Mouse (Mus musculus) embryonic facial prominence, embryonic 10.5 days (tissue): ENCODE data around the gene Piezo1. TPM values are rescaled to one million over a fixed set of nuclear protein-coding genes. Genes with fewer than 3 reads are reported as not detected.
A peak's percentile ranks its signal among the peaks of the same experiment; 100 is the strongest.

Source experiments
- DNase-seq: peaks from one replicate; pipeline ENCODE4 v3.0.0-alpha.2; 2017; ENCODE audit warnings: low spot score
- H3K27ac ChIP-seq: fragments of 300-500 bp; sonication (generic); replicated peaks from 2 replicates; pipeline ENCODE4 v1.5.1; 2016; ENCODE audit warnings: mild to moderate bottlenecking
- H3K27me3 ChIP-seq: fragments of 300-500 bp; sonication (generic); replicated peaks from 2 replicates; pipeline ENCODE4 v1.6.1; 2016; ENCODE audit warnings: low read depth, mild to moderate bottlenecking; ENCODE audit not compliant: poor library complexity, severe bottlenecking
- H3K36me3 ChIP-seq: fragments of 300-500 bp; sonication (generic); replicated peaks from 2 replicates; pipeline ENCODE4 v1.6.1; 2016; ENCODE audit warnings: mild to moderate bottlenecking, moderate library complexity
- H3K4me1 ChIP-seq: fragments of 300-500 bp; sonication (generic); 2 replicates; pipeline ENCODE4 v1.6.1; 2016
- H3K4me3 ChIP-seq: fragments of 300-500 bp; sonication (generic); 2 replicates; pipeline ENCODE4 v1.5.1; 2016; ENCODE audit warnings: mild to moderate bottlenecking, moderate library complexity
- H3K9me3 ChIP-seq: fragments of 300-500 bp; sonication (generic); 2 replicates; pipeline ENCODE4 v1.6.1; 2016; ENCODE audit warnings: mild to moderate bottlenecking
- WGBS: fragments of 180-500 bp; shearing (Covaris S2); methylation state at CpG from one replicate; pipeline ENCODE4 v1.1.7; 2016; 5-methylcytosine and 5-hydroxymethylcytosine counted together
- polyA plus RNA-seq: library from polyadenylated mRNA; unstranded; fragments of >200 nt; fragmentation: Nextera tagmentation; extraction: Ambion mirVana; gene quantifications from 2 replicates; pipeline ENCODE4 v1.2.1, GENCODE M21; 2016

The Piezo1 gene
- polyA plus RNA-seq, 1 experiment from 2014 or later: 9.0 TPM

GRCm38 (mm10) chr8:122529159-122529558, 22.0 kb downstream of the Piezo1 start:
- 90% methylated on average over 4 of the region's 4 CpGs for WGBS
- no peaks in the 10 kb centered on the region; the same call in 1 of the 2 replicates for H3K9me3 ChIP-seq
- no peak overlapping the region for H3K4me3 ChIP-seq
- DNase-seq: no peak
- H3K27ac ChIP-seq: no peak overlapping the region
- H3K27me3 ChIP-seq: no peaks in the 10 kb centered on the region
- H3K36me3 ChIP-seq: peaks cover 12% of the 10 kb centered on the region; the same call in 1 of the 2 replicates
- H3K4me1 ChIP-seq: peaks cover 62% of the 10 kb centered on the region

DNA sequence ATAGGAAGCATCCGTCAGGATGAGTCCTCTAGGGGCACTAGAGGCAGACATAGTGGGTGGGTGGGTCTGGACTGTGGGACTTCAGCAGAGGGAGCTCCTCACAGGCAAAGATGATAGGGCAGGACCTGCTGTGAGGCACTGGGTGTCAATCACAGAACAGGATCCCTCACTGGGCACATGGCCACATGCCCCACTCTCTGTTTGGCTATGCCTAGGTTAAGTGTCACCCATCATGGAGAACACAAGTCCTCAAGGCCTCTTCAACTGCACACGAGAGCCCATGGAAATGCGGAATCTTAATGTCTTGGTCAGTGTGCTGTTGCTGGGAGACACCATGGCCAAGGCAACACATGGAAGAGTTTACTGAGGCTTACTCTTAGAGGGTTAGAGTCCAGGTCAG, 23.2 kb downstream of the Piezo1 start:
- 93% methylated on average over 3 of the region's 3 CpGs for WGBS
- Histone ChIP-seq H3K4me1 (peaks cover 70% of the 10 kb centered on the region), H3K27ac (no peak overlapping the region), H3K36me3 (peaks cover 8% of the 10 kb centered on the region; the same call in 1 of the 2 replicates), H3K9me3 (no peaks in the 10 kb centered on the region; the same call in 1 of the 2 replicates), H3K4me3 (no peak overlapping the region), H3K27me3 (no peaks in the 10 kb centered on the region)
- DNase-seq: no peak

DNA sequence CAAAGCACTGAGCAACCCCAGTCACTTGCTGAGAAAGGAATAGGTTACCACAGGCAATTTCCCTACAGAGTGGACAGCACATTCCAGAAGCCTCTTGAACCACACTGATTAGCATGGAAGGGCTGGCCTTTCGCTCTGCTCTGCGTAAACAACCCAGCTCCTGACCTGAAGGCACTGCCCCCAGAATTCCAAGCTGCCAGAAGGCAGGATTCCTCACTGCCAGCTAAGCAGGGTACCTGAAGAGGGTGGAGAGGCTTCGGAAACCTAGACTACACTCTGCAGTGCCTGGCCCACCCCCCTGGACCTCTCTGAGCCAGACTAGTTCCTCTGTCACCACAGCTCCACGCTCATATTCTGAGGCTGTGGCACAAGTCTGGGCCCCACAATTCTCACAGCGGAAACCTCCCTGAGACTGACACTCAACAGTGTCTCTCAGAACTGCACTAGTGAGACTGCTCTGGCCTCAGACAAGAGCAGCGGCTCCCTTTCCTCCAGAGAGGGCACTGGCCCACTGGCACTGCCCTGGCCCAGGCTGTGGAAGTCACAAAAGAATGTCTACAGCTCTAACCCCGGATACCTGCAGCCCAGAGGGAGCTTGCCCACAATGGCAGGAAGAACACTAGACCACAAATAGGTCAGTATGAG, 24.5 kb downstream of the Piezo1 start:
- Histone ChIP-seq H3K4me1 (peaks cover 63% of the 10 kb centered on the region), H3K36me3 (peaks cover 8% of the 10 kb centered on the region; the same call in 1 of the 2 replicates), H3K27me3 (no peaks in the 10 kb centered on the region), H3K4me3 (no peak overlapping the region), H3K9me3 (no peaks in the 10 kb centered on the region; the same call in 1 of the 2 replicates), H3K27ac (peak overlapping the region; percentile 55)
- whole genome bisulfite sequencing: 57% methylated on average over 7 of the region's 7 CpGs
- DNase-seq: no peak

DNA sequence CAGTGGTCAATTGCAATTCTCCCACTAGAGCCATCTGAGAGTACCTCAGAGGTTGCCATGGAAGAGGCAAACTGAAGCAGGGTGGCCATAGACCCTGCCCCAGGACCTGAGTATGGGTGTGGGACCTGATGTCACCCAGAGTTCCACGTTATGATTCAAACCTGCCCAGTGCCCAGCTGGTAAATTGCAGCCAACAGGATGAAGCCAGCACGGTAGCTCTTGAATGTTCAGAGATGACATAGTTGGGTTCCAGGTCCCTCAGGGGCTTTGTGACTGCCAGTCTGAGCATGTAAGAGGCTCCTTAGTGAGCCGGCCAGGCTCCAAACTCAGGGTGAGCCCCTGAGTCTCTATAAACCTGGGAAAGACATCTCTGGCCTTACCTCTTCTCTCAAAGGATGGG, 25.0 kb downstream of the Piezo1 start:
- Histone ChIP-seq H3K4me1 (peaks cover 58% of the 10 kb centered on the region), H3K36me3 (peaks cover 8% of the 10 kb centered on the region; the same call in 1 of the 2 replicates), H3K9me3 (no peaks in the 10 kb centered on the region; the same call in 1 of the 2 replicates), H3K27ac (peak overlapping the region; percentile 55), H3K4me3 (no peak overlapping the region), H3K27me3 (no peaks in the 10 kb centered on the region)
- no peak for DNase-seq
- 69% methylated on average over 3 of the region's 3 CpGs for WGBS

- H3K36me3 ChIP-seq: peaks cover 8% of the 10 kb centered on the region; the same call in 1 of the 2 replicates
- H3K9me3 ChIP-seq: no peaks in the 10 kb centered on the region; the same call in 1 of the 2 replicates
- no peak overlapping the region for H3K4me3 ChIP-seq
- no peaks in the 10 kb centered on the region for H3K27me3 ChIP-seq
- H3K4me1 ChIP-seq: peaks cover 59% of the 10 kb centered on the region
- H3K27ac ChIP-seq: peak overlapping the region; percentile 55
- WGBS: 82% methylated on average over 6 of the region's 6 CpGs
- DNase-seq: no peak
These were observed 26.1 kb downstream of the Piezo1 start for GRCm38 (mm10) chr8:122525004-122525403.

DNA sequence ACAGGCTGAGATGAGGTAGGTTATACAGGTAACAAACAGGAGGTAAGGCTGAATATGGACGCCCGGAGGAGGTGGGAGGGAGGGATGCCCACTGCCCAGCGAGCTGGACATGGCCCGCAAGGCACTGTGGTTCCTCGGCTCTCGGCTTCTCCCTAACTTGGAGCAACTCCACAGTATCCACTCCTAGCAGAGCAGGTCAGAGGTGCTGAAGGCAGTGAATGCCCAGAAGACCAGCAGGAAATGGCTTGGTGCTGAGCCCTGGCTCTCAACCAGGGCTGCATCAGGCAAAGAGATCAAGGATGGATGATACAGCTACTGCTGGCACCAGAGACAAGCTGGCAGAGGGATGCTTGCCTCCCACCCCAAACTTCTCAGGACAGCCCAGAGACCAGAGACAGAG, 26.6 kb downstream of the Piezo1 start:
- no peak for DNase-seq
- peaks cover 64% of the 10 kb centered on the region for H3K4me1 ChIP-seq

DNA sequence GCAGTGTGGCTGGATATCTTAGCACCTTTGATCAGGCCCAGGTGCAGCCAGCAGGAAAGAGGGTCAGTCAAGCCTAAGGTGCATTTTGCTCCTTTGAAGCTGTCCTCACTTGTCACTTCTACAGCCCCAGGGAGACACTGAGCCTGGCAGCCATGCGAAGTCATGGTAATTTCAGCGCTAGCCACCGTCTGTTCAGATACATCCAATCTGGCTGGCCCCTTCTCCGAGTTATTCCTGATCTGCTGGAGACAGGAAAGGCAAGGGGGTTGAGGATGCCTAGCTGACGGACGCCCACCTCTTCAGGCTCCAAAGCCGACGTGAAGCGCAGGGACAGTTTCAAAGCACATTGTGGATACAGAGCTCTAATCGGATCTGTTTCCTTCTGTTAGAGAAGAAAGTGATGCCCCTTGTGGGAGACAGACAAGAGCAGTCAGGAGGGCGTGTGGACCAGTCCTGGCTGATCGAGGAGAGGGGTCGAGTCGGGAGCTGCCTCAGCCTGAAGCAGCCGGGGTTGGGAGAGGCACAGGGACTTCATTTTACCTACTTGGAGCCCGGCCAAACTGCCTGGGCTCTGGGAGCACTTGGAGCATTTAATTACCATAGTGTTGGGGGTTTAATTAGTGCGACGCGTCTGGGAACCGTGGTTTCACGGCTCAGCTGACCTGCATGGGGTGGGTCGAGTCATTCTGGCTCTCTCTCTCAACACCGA, 27.3 kb downstream of the Piezo1 start:
- Histone ChIP-seq H3K4me3 (peak overlapping the region; percentile 28; the same call in 1 of the 2 replicates), H3K4me1 (peaks cover 68% of the 10 kb centered on the region), H3K27ac (peak overlapping the region; percentile 72), H3K27me3 (no peaks in the 10 kb centered on the region), H3K36me3 (peaks cover 5% of the 10 kb centered on the region; the same call in 1 of the 2 replicates), H3K9me3 (no peaks in the 10 kb centered on the region; the same call in 1 of the 2 replicates)
- 26% methylated on average over 23 of the region's 23 CpGs for WGBS
- no peak for DNase-seq

More for the DNA sequence above, 26.6 kb downstream of the Piezo1 start:
- Histone ChIP-seq H3K27ac (peak overlapping the region; percentile 72), H3K36me3 (peaks cover 8% of the 10 kb centered on the region; the same call in 1 of the 2 replicates), H3K27me3 (no peaks in the 10 kb centered on the region), H3K9me3 (no peaks in the 10 kb centered on the region; the same call in 1 of the 2 replicates), H3K4me3 (no peak overlapping the region)
- WGBS: 78% methylated on average over 6 of the region's 6 CpGs

- DNase-seq: peak; percentile 34
- 58% methylated on average over 14 of the region's 14 CpGs for WGBS
- 0 out of 2 replicates have a peak, but pooled peaks cover under 1% of the 10 kb centered on the region for H3K36me3 ChIP-seq
- H3K27me3 ChIP-seq: no peaks in the 10 kb centered on the region
- no peaks in the 10 kb centered on the region for H3K9me3 ChIP-seq
- peaks cover 75% of the 10 kb centered on the region for H3K4me1 ChIP-seq
- peak overlapping the region; percentile 72 for H3K27ac ChIP-seq
- peak overlapping the region; percentile 23; the same call in 1 of the 2 replicates for H3K4me3 ChIP-seq
These were observed 28.1 kb downstream of the Piezo1 start for GRCm38 (mm10) chr8:122522796-122523651.

- Histone ChIP-seq H3K27ac (0 out of 2 replicates have a peak overlapping the region, but pooled peaks have one; percentile 31), H3K4me1 (peaks cover 80% of the 10 kb centered on the region), H3K36me3 (no peaks in the 10 kb centered on the region), H3K9me3 (no peaks in the 10 kb centered on the region), H3K27me3 (no peaks in the 10 kb centered on the region), H3K4me3 (no peak overlapping the region)
- no peak for DNase-seq
- WGBS: 75% methylated on average over 11 of the region's 11 CpGs
These were observed 30.5 kb downstream of the Piezo1 start for GRCm38 (mm10) chr8:122520611-122521010.

DNA sequence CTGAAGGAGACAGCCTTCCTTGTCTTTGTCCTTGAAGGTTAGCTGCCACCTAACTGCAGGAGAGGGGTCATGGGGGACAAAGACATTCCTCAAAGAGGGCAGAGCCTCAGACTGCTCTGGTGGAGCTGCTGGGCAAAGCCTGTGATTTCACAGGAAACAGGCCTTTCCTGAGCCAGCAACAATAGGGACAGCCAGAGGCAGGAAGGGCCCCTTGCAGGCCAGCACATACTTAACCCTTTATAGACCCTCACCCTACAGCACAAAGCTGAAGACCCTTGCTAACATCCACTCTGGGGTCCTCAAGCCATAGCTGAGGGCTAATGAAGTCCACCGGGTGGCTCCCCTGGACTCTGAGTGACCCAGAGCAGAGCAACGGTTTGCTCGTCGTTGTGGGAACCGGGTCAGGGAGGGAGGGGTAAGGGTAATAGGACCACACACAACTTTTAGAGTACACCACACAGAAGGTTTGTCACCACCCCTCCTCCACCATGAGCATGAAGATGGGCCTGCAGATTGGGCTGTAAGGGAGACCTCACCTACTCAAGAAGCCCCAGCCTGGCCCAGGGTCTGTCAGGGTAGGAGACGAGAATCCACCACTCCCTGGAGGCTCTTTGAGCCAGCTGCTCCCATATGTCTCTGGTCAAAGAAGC, 33.5 kb downstream of the Piezo1 start:
- Histone ChIP-seq H3K36me3 (no peaks in the 10 kb centered on the region), H3K27me3 (no peaks in the 10 kb centered on the region), H3K4me3 (0 out of 2 replicates have a peak overlapping the region, but pooled peaks have one; percentile 13), H3K4me1 (peaks cover 52% of the 10 kb centered on the region), H3K9me3 (no peaks in the 10 kb centered on the region), H3K27ac (peak overlapping the region; percentile 85)
- WGBS: 18% methylated on average over 6 of the region's 6 CpGs
- peak; percentile 70 for DNase-seq

DNA sequence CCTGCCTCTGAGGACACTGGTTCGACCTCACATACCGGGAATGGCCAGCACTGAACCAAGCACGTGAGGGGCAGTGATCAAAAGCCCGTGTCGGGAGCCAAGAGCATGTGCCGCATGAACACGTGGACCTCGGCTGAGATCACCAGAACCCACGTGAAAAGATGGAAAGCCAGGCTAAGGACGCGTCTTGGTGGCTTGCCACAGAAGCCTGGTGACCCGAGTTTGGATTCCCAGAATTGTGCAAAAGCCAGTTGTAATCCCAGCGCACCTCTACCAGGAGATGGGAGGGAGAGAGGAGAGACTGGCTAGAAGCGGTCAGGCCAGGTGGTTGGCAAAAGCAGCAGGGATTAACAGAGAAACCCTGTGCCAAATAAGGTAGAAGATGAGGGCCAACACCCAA, 35.4 kb downstream of the Piezo1 start:
- Histone ChIP-seq H3K4me1 (peaks cover 62% of the 10 kb centered on the region), H3K4me3 (no peak overlapping the region), H3K27ac (no peak overlapping the region), H3K9me3 (no peaks in the 10 kb centered on the region), H3K27me3 (no peaks in the 10 kb centered on the region), H3K36me3 (0 out of 2 replicates have a peak, but pooled peaks cover 4% of the 10 kb centered on the region)
- no peak for DNase-seq
- 92% methylated on average over 14 of the region's 14 CpGs for WGBS
